Mouse (Mus musculus): ENCODE measurements around the gene Bcl11a.

DNA sequence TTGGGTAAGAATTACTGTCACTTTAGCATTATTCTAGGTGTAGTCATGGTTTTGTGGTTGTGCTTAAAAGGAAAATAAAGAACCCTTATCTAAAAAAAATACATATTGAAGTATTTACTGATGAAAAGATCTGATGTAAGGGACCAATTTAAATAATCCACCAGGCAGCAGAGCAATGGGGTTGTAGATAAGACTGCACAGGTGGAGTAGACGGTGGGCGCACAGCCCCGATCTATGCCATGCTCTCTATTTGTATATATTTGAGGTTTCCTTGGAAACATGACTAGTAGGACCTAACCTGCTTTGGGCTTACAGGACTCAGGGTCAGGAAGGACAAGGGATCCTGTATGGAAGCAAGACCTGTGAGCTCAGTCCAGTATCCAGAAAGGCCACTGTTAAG, 31.5 kb downstream of the Bcl11a start:
- TF ChIP-seq CTCF (IDR thresholded peaks at IDR 0.05; ENCODE audit: control insufficient read depth, insufficient read depth, insufficient replicate concordance, low read depth, low read length): no peak
- no peak for TF ChIP-seq POLR2A (IDR thresholded peaks at IDR 0.05; ENCODE audit: control insufficient read depth, low read depth, low read length)
